Mouse (Mus musculus) stomach, postnatal 0 days (tissue): ENCODE data around the gene Selenok.

Source experiments
- CTCF ChIP-seq: IDR thresholded peaks from 2 replicates; pipeline ENCODE4 v1.5.1; 2016; ENCODE audit warnings: antibody characterized with exemption, low read depth, mild to moderate bottlenecking, moderate library complexity
- EP300 ChIP-seq: optimal IDR thresholded peaks from 2 replicates; pipeline ENCODE3; 2016; ENCODE audit warnings: antibody characterized with exemption

- no peak for TF ChIP-seq CTCF
- TF ChIP-seq EP300 = no peak
Measured at GRCm38 (mm10) chr14:30016666-30017065, 48.6 kb downstream of the Selenok start.
